Mouse (Mus musculus): ENCODE data around the gene Stk32b. TPM values are rescaled to one million over a fixed set of nuclear protein-coding genes. Genes with fewer than 3 reads are reported as not detected.

Stk32b gene
- total RNA-seq, 2 experiments from 2014 or later, result 8.7 to 9.0 TPM

GRCm38 (mm10) chr5:37695773-37696172 is 21.2 kb downstream of the Stk32b start:
- no peak for DNase-seq (ENCODE audit: extremely low spot score in 1 of 2, low spot score in 2 of 2)
- intact Hi-C loops (cut with DNase I), result no loop called here

GRCm38 (mm10) chr5:37692759-37693158 is 24.2 kb downstream of the Stk32b start:
- intact Hi-C loops (cut with DNase I), result no loop called here
- no peak for DNase-seq (ENCODE audit: extremely low spot score in 1 of 2, low spot score in 2 of 2)

GRCm38 (mm10) chr5:37670781-37671180 is 46.2 kb downstream of the Stk32b start:
- intact Hi-C loops (cut with DNase I), result no loop called here
- DNase-seq (ENCODE audit: extremely low spot score in 1 of 2, low spot score in 2 of 2), result no peak

GRCm38 (mm10) chr5:37664962-37665361 is 52.0 kb downstream of the Stk32b start:
- no peak for DNase-seq (ENCODE audit: extremely low spot score in 1 of 2, low spot score in 2 of 2)
- intact Hi-C loops (cut with DNase I), result no loop called here

- intact Hi-C loops (cut with DNase I), result no loop called here
- no peak for DNase-seq (ENCODE audit: extremely low spot score in 1 of 2, low spot score in 2 of 2)
Measured at GRCm38 (mm10) chr5:37659177-37659576, 57.8 kb downstream of the Stk32b start.

- peak in 1 of 2 experiments; percentile 31 for DNase-seq (ENCODE audit: extremely low spot score in 1 of 2, low spot score in 2 of 2)
- intact Hi-C loops (cut with DNase I), result no loop called here
Measured at GRCm38 (mm10) chr5:37657741-37658140, 59.2 kb downstream of the Stk32b start.

- intact Hi-C loops (cut with DNase I), result no loop called here
- DNase-seq (ENCODE audit: extremely low spot score in 1 of 2, low spot score in 2 of 2), result no peak
Measured at GRCm38 (mm10) chr5:37655208-37655607, 61.8 kb downstream of the Stk32b start.

- intact Hi-C loops (cut with DNase I), result no loop called here
Measured at GRCm38 (mm10) chr5:37650681-37651211, 66.2 kb downstream of the Stk32b start.

GRCm38 (mm10) chr5:37650089-37650601 is 66.8 kb downstream of the Stk32b start:
- intact Hi-C loops (cut with DNase I), result no loop called here
- no peak for DNase-seq (ENCODE audit: extremely low spot score in 1 of 2, low spot score in 2 of 2)

More at GRCm38 (mm10) chr5:37650681-37651211, 66.2 kb downstream of the Stk32b start:
- no peak for DNase-seq (ENCODE audit: extremely low spot score in 1 of 2, low spot score in 2 of 2)

GRCm38 (mm10) chr5:37644082-37644481 is 72.9 kb downstream of the Stk32b start:
- no peak for DNase-seq (ENCODE audit: extremely low spot score in 1 of 2, low spot score in 2 of 2)
- intact Hi-C loops (cut with DNase I), result no loop called here

GRCm38 (mm10) chr5:37642486-37642885 is 74.5 kb downstream of the Stk32b start:
- intact Hi-C loops (cut with DNase I), result no loop called here
- no peak for DNase-seq (ENCODE audit: extremely low spot score in 1 of 2, low spot score in 2 of 2)

GRCm38 (mm10) chr5:37634791-37635190 is 82.2 kb downstream of the Stk32b start:
- no peak for DNase-seq (ENCODE audit: extremely low spot score in 1 of 2, low spot score in 2 of 2)
- intact Hi-C loops (cut with DNase I), result no loop called here

GRCm38 (mm10) chr5:37627437-37628163 is 89.4 kb downstream of the Stk32b start:
- intact Hi-C loops (cut with DNase I), result no loop called here
- no peak for DNase-seq (ENCODE audit: extremely low spot score in 1 of 2, low spot score in 2 of 2)

- intact Hi-C loops (cut with DNase I), result no loop called here
- DNase-seq (ENCODE audit: extremely low spot score in 1 of 2, low spot score in 2 of 2), result no peak
Measured at GRCm38 (mm10) chr5:37611874-37612273, 105.1 kb downstream of the Stk32b start.

GRCm38 (mm10) chr5:37599566-37599965 is 117.4 kb downstream of the Stk32b start:
- DNase-seq (ENCODE audit: extremely low spot score in 1 of 2, low spot score in 2 of 2), result no peak
- intact Hi-C loops (cut with DNase I), result no loop called here

- intact Hi-C loops (cut with DNase I), result no loop called here
- DNase-seq (ENCODE audit: extremely low spot score in 1 of 2, low spot score in 2 of 2), result no peak
Measured at GRCm38 (mm10) chr5:37598271-37598670, 118.7 kb downstream of the Stk32b start.

GRCm38 (mm10) chr5:37592411-37592810 is 124.6 kb downstream of the Stk32b start:
- DNase-seq (ENCODE audit: extremely low spot score in 1 of 2, low spot score in 2 of 2), result no peak

GRCm38 (mm10) chr5:37587861-37588260 is 129.1 kb downstream of the Stk32b start:
- intact Hi-C loops (cut with DNase I), result no loop called here
- DNase-seq (ENCODE audit: extremely low spot score in 1 of 2, low spot score in 2 of 2), result no peak

More at GRCm38 (mm10) chr5:37592411-37592810, 124.6 kb downstream of the Stk32b start:
- intact Hi-C loops (cut with DNase I), result no loop called here

- DNase-seq (ENCODE audit: extremely low spot score in 1 of 2, low spot score in 2 of 2), result no peak
- intact Hi-C loops (cut with DNase I), result no loop called here
Measured at GRCm38 (mm10) chr5:37586071-37586470, 130.9 kb downstream of the Stk32b start.

- intact Hi-C loops (cut with DNase I), result no loop called here
- no peak for DNase-seq (ENCODE audit: extremely low spot score in 1 of 2, low spot score in 2 of 2)
Measured at GRCm38 (mm10) chr5:37575427-37575826, 141.5 kb downstream of the Stk32b start.

All from left cerebral cortex, postnatal 10 days (tissue).